Mouse (Mus musculus) kidney, adult 2 months (tissue): Measurements from ENCODE around the gene Prm2.

ENCODE experiments used
- CTCF ChIP-seq: fragments of 200-500 bp; conservative IDR thresholded peaks from 2 replicates; pipeline ENCODE4 v1.5.1; 2011; ENCODE audit warnings: low read depth, mild to moderate bottlenecking, control low read depth, low read length, moderate library complexity, mixed read lengths; ENCODE audit not compliant: insufficient read depth, insufficient read length
- POLR2A ChIP-seq: fragments of 200-500 bp; IDR thresholded peaks from one replicate; pipeline ENCODE4 v1.6.1; 2011; ENCODE audit warnings: low read depth, low read length, control low read depth

GRCm38 (mm10) chr16:10788866-10789265 lies 7.1 kb downstream of the Prm2 start:
- TF ChIP-seq CTCF (no peak), POLR2A (no peak)
